Mouse (Mus musculus): ENCODE results near the gene Vmn2r2. TPM values are rescaled to one million over a fixed set of nuclear protein-coding genes. Genes with fewer than 3 reads are reported as not detected.

Gene Vmn2r2
- polyA plus RNA-seq (2015; fragmentation: Nextera tagmentation; extraction: Ambion mirVana), result not detected in 2 replicates

DNA sequence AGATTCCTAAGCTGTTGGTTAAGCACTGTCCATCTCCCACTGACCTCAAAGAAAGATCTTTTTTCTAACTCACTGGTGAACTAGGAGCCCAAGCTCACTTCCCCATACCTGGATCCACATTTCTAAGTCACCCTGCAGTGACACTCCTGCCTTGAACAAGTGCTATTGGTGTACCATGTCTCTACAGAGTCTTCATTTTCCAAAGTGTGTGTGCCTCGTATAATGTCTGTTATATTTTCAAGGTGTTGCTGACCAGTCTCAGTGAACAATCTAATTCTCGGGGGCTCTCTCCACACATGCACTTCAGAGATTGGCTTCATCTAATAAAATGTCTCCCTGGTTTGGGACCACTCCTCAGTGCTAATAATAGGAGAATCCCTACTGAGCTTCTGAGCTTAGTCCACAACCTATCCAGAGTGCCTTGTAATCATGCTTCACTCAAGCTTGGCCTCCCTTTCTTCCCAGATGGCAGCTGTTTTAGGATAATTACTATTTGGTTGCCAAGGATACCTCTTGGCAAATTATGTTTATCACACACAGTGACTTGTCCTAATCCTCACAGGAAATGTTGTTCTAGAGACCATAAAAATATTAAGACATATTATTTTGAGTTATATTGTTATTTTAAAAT, at the start of gene Vmn2r2:
Gene Vmn2r2 (minus strand): TSS at position 51 of the 631 bp plus-strand sequence.
- H3K27me3 ChIP-seq (replicated peaks; ENCODE audit: control insufficient read depth, insufficient read depth, low read length), result no peaks in the 10 kb centered on the region
- H3K36me3 ChIP-seq (ENCODE audit: control insufficient read depth, insufficient read depth), result no peaks in the 10 kb centered on the region
- WGBS, result 73% methylated on average over 2 of the region's 2 CpGs
- no peak within 1 kb of the TSS for H3K4me3 ChIP-seq (replicated peaks; ENCODE audit: low read length)
- peak; percentile 68; the same call in 1 of the 2 replicates for ATAC-seq
- H3K4me2 ChIP-seq (ENCODE audit: low read length), result no peak within 1 kb of the TSS
- no peak within 1 kb of the TSS for H3K27ac ChIP-seq (ENCODE audit: low read length)
- no peaks in the 10 kb centered on the region for H3K9me3 ChIP-seq (ENCODE audit: control insufficient read depth, low read length)
- no peaks in the 10 kb centered on the region for H3K4me1 ChIP-seq (replicated peaks; ENCODE audit: control insufficient read depth, insufficient read depth, low read length)
- H3K9ac ChIP-seq (replicated peaks; ENCODE audit: low read depth, low read length), result no peak within 1 kb of the TSS

DNA sequence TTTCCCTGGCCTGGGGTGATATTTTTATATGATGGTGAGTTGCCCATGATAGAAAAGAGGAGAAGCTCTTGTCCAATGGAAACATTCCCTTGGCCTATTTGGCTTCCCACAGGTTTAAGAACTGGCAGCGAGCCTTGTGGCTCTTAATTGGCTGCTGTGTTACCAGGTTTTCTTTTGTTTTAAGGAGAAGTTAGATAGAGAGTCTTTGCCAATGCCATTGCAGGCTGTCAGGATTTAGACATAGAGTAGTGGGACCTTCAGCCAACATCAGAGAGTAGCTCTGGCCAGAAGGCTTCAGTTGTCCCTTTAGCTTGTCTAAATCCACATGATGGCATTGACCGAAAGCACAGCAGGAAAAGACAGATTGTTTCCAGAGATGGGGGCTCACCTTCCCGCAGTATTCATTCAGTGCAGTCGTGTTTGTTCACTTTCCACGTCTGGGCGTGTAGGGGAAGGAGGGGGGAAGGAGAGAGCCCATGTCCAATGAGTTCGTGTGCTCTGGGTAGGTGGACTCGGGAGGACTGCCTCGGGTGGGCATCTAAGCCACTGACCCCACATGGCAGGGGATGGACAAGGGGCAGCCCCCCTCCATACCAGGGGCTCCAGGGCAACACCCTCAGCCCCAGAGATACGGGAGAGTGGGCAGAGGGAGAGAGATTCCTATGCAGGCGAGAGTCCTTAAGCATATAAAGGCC, 28.2 kb downstream of the Vmn2r2 start:
- Histone ChIP-seq H3K36me3 (ENCODE audit: control insufficient read depth, insufficient read depth) (no peaks in the 10 kb centered on the region), H3K4me1 (replicated peaks; ENCODE audit: control insufficient read depth, insufficient read depth, low read length) (peaks cover 7% of the 10 kb centered on the region), H3K4me3 (replicated peaks; ENCODE audit: low read length) (no peak overlapping the region), H3K9me3 (ENCODE audit: control insufficient read depth, low read length) (no peaks in the 10 kb centered on the region), H3K4me2 (ENCODE audit: low read length) (no peak overlapping the region), H3K27ac (ENCODE audit: low read length) (no peak overlapping the region), H3K27me3 (replicated peaks; ENCODE audit: control insufficient read depth, insufficient read depth, low read length) (no peaks in the 10 kb centered on the region), H3K9ac (replicated peaks; ENCODE audit: low read depth, low read length) (no peak overlapping the region)
- ATAC-seq, result peak; percentile 84
- WGBS, result 56% methylated on average over 11 of the region's 11 CpGs

DNA sequence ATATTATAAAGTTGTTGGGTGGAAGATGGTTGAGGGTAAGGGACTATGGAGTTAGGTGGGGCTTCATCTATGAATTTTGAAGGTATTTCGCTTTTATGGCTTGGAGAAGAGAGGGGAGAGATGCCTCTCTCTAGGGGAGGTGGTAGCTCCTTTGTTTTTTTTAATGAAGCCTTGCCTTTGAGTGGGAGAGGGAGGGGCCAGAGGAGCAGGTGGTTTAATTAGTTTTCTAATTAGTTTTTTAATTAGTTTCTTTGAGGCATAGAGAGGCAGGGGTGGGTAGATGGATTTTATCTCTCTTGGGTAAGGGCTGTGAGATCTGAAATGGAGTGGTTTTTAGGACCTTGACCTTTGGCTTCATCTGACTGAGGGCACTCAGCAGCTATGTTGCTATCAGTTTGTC, 29.0 kb downstream of the Vmn2r2 start:
- no peak overlapping the region for H3K9ac ChIP-seq (replicated peaks; ENCODE audit: low read depth, low read length)
- no peak overlapping the region for H3K4me2 ChIP-seq (ENCODE audit: low read length)
- H3K27ac ChIP-seq (ENCODE audit: low read length), result no peak overlapping the region
- H3K9me3 ChIP-seq (ENCODE audit: control insufficient read depth, low read length), result no peaks in the 10 kb centered on the region
- no peaks in the 10 kb centered on the region for H3K36me3 ChIP-seq (ENCODE audit: control insufficient read depth, insufficient read depth)
- 50% methylated on average over 1 of the region's 1 CpGs for WGBS
- H3K4me1 ChIP-seq (replicated peaks; ENCODE audit: control insufficient read depth, insufficient read depth, low read length), result peaks cover 7% of the 10 kb centered on the region
- H3K4me3 ChIP-seq (replicated peaks; ENCODE audit: low read length), result no peak overlapping the region
- H3K27me3 ChIP-seq (replicated peaks; ENCODE audit: control insufficient read depth, insufficient read depth, low read length), result no peaks in the 10 kb centered on the region
- peak; percentile 57 for ATAC-seq

DNA sequence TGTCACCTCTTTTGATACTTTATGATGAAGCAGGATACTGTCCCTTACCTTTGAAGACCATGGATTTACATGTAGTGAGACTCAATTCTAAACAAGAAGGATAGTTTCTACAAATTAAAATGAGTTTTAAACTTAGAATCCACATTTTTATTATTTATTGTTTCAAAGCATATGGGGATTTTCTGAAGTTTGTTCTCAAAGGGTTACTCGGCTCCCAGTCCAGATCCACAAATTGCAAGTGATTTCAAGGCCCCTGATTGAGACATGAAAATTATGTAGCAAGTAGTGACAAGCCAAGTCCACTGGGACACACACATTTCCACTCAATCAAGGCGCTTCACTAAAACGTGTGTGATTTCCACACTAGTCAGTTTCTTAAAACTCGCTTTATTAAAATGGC, 60.5 kb downstream of the Vmn2r2 start, which contains the start of gene Vmn2r1:
Gene Vmn2r1 (plus strand): TSS at position 301 of the 400 bp plus-strand sequence.
- Histone ChIP-seq H3K27me3 (replicated peaks; ENCODE audit: control insufficient read depth, insufficient read depth, low read length) (no peaks in the 10 kb centered on the region), H3K27ac (ENCODE audit: low read length) (no peak within 1 kb of the TSS), H3K4me2 (ENCODE audit: low read length) (no peak within 1 kb of the TSS), H3K4me3 (replicated peaks; ENCODE audit: low read length) (no peak within 1 kb of the TSS), H3K9ac (replicated peaks; ENCODE audit: low read depth, low read length) (no peak within 1 kb of the TSS), H3K9me3 (ENCODE audit: control insufficient read depth, low read length) (no peaks in the 10 kb centered on the region), H3K4me1 (replicated peaks; ENCODE audit: control insufficient read depth, insufficient read depth, low read length) (no peaks in the 10 kb centered on the region), H3K36me3 (ENCODE audit: control insufficient read depth, insufficient read depth) (no peaks in the 10 kb centered on the region)
- ATAC-seq, result no peak
- WGBS, result 90% methylated on average over 4 of the region's 4 CpGs

Other genes starting within 250 kb of the Vmn2r2 start
- 5.6 and 6.1 TPM in 2 replicates for gene Plch1, start 242.5 kb downstream of the Vmn2r2 start, polyA plus RNA-seq (2015; fragmentation: Nextera tagmentation; extraction: Ambion mirVana)
- gene E130311K13Rik, start 212.5 kb downstream of the Vmn2r2 start, polyA plus RNA-seq (2015; fragmentation: Nextera tagmentation; extraction: Ambion mirVana), result 7.2 and 7.5 TPM in 2 replicates
- 19.3 and 20.5 TPM in 2 replicates for gene Slc33a1, start 177.2 kb downstream of the Vmn2r2 start, polyA plus RNA-seq (2015; fragmentation: Nextera tagmentation; extraction: Ambion mirVana)
- 51.1 and 51.2 TPM in 2 replicates for gene Gmps, start 165.8 kb downstream of the Vmn2r2 start, polyA plus RNA-seq (2015; fragmentation: Nextera tagmentation; extraction: Ambion mirVana)
- gene Vmn2r1, start 60.4 kb downstream of the Vmn2r2 start, polyA plus RNA-seq (2015; fragmentation: Nextera tagmentation; extraction: Ambion mirVana), result 0.24 and 0.29 TPM in 2 replicates
- gene Vmn2r3, start 147.8 kb upstream of the Vmn2r2 start, polyA plus RNA-seq (2015; fragmentation: Nextera tagmentation; extraction: Ambion mirVana), result not detected in 2 replicates